Mouse (Mus musculus) urinary bladder, postnatal 10 days (tissue): ENCODE results near the gene Crygd.

Source experiments
- DNase-seq: peaks from one replicate; pipeline ENCODE4 v3.0.0; 2022; ENCODE audit warnings: low spot score

Gene Crygd

DNA sequence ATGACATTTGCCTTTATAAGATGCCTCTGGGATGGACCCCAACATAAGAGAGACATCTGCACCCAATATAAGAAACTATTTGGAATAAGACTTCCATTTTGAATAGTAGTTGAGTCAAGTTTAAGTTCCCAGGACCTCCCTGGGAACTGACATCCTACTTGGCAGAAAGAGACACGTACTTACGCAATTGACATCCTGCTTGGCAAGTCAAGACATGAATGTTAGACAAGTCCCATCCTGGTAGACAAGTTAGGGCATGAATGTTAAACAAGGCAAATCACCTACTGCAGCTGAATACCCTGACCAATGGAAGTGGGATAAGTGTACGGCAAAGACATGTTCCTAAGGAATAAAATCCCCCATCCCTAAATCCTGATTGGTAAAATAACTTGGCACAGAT lies 21.4 kb downstream of the Crygd start:
- no peak for DNase-seq

DNA sequence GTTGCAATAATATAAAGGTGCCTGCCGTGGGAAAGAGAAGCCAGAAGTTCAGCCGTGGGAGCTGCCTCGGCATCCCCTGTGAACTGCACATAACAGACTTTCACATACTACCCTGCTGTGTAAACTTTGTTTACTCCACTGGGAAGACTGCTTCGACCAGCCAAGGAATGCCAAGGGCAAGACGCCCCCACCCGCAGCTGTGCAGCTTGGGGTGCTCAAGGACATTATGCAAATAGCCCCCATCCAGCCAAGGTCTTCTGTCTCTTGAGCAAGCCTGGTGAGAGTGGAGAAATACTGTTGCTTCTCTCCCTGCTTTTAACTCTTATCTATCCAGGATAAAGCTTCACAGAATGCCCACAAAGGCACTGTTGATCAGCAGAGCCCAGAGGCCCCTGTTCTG lies 22.4 kb downstream of the Crygd start:
- DNase-seq, result no peak

DNA sequence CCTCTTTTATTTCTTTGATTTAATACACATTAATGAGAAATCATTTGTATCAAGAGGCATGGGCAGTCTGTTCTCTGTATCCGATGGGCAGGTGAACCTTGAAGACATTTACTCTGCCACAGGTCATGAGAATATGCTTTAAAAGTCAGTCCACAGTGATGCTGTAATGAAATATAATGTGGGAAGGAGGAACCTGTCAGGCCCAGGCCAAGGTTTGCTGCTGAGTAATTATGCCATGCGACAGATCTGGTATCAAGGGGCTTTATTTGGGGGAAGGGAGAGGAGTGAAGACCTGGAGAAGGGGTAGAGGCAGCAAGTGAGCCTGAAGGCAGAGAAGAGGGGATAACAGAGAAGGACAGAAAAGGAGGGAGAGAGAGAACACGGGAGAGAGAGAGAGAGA lies 23.6 kb downstream of the Crygd start:
- DNase-seq, result no peak

DNA sequence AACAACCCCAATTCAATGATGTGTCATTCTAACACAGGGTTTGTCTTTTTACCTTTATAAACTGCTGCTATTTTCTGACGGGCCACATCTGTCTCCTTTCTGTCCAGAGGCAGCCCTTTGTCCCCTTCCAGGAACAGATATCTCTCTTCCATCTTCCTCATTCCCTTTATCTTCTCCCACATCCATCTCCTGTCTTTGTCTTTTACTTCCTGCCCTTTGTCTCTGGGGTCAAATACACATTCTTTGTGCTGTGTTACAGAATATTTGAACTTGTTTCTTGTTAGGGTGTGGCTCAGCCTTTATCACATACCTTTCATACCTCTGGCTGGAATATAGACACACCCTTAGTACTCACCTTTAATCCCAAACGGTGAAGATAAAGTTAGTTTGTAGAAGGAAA lies 25.7 kb downstream of the Crygd start:
- no peak for DNase-seq

DNA sequence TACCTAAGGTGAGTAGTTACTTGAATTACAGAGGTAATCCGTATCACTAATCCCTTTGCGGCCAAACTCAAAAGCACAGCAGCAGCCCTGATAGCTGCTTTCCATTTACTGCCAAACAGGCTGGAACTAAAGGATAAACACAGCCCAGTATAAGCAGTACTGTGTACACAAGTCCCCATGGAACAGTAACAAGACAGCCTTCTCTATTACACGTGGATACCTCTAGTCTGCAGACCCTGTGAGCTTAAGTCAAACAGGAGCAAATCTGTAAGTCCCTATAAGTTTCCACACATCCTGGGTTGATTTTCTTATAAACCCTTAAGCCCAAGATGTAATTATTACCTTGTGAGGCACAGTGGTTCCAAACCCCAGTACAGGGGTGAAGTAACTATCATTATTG lies 27.7 kb downstream of the Crygd start:
- no peak for DNase-seq

DNA sequence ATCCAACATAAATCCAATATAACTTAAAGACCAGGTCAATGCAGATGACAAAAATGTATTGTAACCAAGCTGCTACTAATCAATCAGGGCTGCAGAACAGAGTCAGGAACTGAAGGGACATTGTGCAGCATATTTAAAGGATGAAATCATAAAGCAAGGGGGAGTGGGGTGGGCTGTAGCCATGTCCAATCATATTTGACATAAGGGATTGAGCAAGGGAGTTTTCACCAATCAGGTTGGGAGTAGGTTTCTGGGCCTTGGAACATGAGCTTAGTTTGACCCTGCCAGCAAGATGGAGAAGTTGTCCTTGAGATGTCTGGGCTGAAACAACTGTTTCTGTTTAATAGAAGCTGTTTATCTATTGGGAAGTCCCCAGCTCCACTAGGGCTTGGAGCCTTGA lies 30.6 kb downstream of the Crygd start, which contains the start of gene Akr1cl:
Akr1cl (minus strand) TSS at position 119 of the 400 bp plus-strand sequence.
- DNase-seq, result no peak

DNA sequence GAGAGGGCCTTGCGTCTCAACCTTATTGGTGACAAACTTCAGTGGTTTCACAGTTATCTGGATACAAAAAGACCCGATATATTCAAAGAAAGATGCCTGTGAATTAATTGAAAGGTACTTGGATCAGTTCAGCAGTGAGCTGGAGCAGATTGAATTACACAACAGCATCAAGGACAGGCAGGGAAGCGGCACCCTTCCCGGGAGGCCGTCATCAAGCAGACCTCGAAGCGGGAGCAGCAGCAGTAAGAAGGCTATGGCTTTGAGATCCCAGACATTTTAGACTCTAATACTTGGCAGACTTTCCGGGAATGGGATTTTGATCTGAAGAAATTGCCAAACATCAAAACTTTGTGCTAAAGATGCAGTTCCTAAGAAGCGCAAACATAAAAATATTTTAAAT lies 35.0 kb downstream of the Crygd start:
- no peak for DNase-seq

DNA sequence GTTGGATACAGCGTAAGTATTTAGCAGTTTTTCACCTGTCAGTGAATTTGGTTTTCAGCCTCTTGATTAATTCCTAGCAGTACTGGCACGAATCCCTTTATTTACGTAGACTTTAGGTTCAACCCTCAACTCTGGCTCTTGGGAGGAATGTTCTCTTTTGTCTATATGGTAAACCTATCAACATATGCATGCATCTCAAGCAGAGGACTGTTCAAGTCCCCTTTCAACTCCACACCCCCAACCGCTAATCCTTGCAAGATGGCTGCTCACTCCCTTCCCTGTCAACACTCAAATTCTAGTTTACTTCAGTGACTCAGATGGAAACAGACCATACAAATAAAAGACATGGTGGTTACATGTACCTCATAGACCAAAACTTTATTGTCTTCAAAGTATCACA lies 50.5 kb downstream of the Crygd start:
- no peak for DNase-seq
